12 mouse cellular contexts compared by ENCODE assay signal in genomic region chr12:108070685-108071662, GRCm38 (mm10).
A peak's percentile ranks its signal among the peaks of the same experiment; 100 is the strongest.
DNase-seq lines count a peak whose midpoint lies in the region; ATAC-seq and TF ChIP-seq lines count a peak whose summit lies in the region.
"Had no signal": no experiment of that assay in that cellular context is flagged by ENCODE, and none has a peak within 500 bp of the region (broad histone marks: within the 10 kb centered on the region; RNA-seq: fewer than 3 reads in every experiment).

No protein-coding gene starts in this region.

- H3K9me3 ChIP-seq in G1E (replicated peaks), result peaks cover 85% of the 10 kb centered on the region
- no peaks in the 10 kb centered on the region for H3K9me3 ChIP-seq in embryonic facial prominence, embryonic 13.5 days
- H3K9me3 ChIP-seq: limb, embryonic 13.5 days had no signal

- no peaks in the 10 kb centered on the region for H3K27me3 ChIP-seq in G1E (ENCODE audit: insufficient read depth, low read length)
- H3K27me3 ChIP-seq in embryonic facial prominence, embryonic 13.5 days, result no peaks in the 10 kb centered on the region
- H3K27me3 ChIP-seq: limb, embryonic 13.5 days had no signal

- peak overlapping the region; percentile 13 for H3K4me3 ChIP-seq in G1E (ENCODE audit: low read depth, low read length)
- H3K4me3 ChIP-seq in embryonic facial prominence, embryonic 13.5 days, result no peak overlapping the region
- H3K4me3 ChIP-seq: limb, embryonic 13.5 days had no signal

- intact Hi-C loops in heart, postnatal 10 days (cut with DNase I), result no loop called here
- intact Hi-C loops in heart, postnatal 36 days (cut with DNase I), result no loop called here

- DNase-seq in heart, postnatal 10 days, result peak; percentile 12 to 38
- no peak for DNase-seq in heart, postnatal 36 days
- DNase-seq in kidney, postnatal 4 days, result peak; percentile 31 to 54
- DNase-seq in kidney, adult 9 months, result no peak
- no peak for DNase-seq in G1E (ENCODE audit: low spot score)
- no peak for DNase-seq in frontal cortex, postnatal 36 days (ENCODE audit: low spot score in 2 of 2)
- DNase-seq in urinary bladder, postnatal 10 days (ENCODE audit: low spot score), result no peak
- DNase-seq: adrenal gland, adult 2 months; heart, adult 18-20 months had no signal

- no peaks in the 10 kb centered on the region for H3K36me3 ChIP-seq in G1E (replicated peaks)
- H3K36me3 ChIP-seq in embryonic facial prominence, embryonic 13.5 days, result no peaks in the 10 kb centered on the region
- H3K36me3 ChIP-seq: limb, embryonic 13.5 days had no signal

- H3K4me2 ChIP-seq in embryonic facial prominence, embryonic 13.5 days, result no peak overlapping the region
- H3K4me2 ChIP-seq: limb, embryonic 13.5 days had no signal

- ATAC-seq in G1E (ENCODE audit: extremely low read depth, insufficient number of reproducible peaks, low FRiP score, poor library complexity, severe bottlenecking), result no peak
- ATAC-seq in embryonic facial prominence, embryonic 13.5 days (ENCODE audit: insufficient number of reproducible peaks, insufficient read depth, low FRiP score, low TSS enrichment, low read depth), result no peak
- ATAC-seq: intestine, postnatal 0 days had no signal

- WGBS in embryonic facial prominence, embryonic 13.5 days, result 28% methylated on average over 21 of the region's 21 CpGs

- no peak for TF ChIP-seq CTCF in G1E (IDR thresholded peaks at IDR 0.05; ENCODE audit: low read depth, low read length)

- no peaks in the 10 kb centered on the region for H3K4me1 ChIP-seq in G1E (ENCODE audit: insufficient read depth, low read depth, low read length)
- H3K4me1 ChIP-seq in embryonic facial prominence, embryonic 13.5 days, result peaks cover 33% of the 10 kb centered on the region

- H3K27ac ChIP-seq in embryonic facial prominence, embryonic 13.5 days, result no peak overlapping the region
- H3K27ac ChIP-seq: limb, embryonic 13.5 days had no signal

- H3K9ac ChIP-seq in embryonic facial prominence, embryonic 13.5 days, result peak overlapping the region; percentile 21
- H3K9ac ChIP-seq: limb, embryonic 13.5 days had no signal

Comparison
In these comparisons a context has a peak if more than half of its experiments do, and no peak if none do; other contexts are left out.
1. DNase-seq: peak in heart, postnatal 10 days (2 of 2) and kidney, postnatal 4 days (2 of 2); none in heart, postnatal 36 days (0 of 2), kidney, adult 9 months (single experiment), G1E (single experiment), frontal cortex, postnatal 36 days (0 of 2) and urinary bladder, postnatal 10 days (single experiment).